Mouse (Mus musculus) inflammation-experienced regulatory T-cells (primary cell): ENCODE data around the gene Kdm4a. TPM values are rescaled to one million over a fixed set of nuclear protein-coding genes. Genes with fewer than 3 reads are reported as not detected.

Experiments
- polyA plus RNA-seq, 2 experiments: library from polyadenylated mRNA; unstranded; fragments of 100-300 nt; shearing (Covaris generic); gene quantifications; one replicate each; pipeline ENCODE4 v1.2.1; 2017

The Kdm4a gene
- polyA plus RNA-seq = 10 to 100 TPM; 26.8 to 29.9 TPM

DNA sequence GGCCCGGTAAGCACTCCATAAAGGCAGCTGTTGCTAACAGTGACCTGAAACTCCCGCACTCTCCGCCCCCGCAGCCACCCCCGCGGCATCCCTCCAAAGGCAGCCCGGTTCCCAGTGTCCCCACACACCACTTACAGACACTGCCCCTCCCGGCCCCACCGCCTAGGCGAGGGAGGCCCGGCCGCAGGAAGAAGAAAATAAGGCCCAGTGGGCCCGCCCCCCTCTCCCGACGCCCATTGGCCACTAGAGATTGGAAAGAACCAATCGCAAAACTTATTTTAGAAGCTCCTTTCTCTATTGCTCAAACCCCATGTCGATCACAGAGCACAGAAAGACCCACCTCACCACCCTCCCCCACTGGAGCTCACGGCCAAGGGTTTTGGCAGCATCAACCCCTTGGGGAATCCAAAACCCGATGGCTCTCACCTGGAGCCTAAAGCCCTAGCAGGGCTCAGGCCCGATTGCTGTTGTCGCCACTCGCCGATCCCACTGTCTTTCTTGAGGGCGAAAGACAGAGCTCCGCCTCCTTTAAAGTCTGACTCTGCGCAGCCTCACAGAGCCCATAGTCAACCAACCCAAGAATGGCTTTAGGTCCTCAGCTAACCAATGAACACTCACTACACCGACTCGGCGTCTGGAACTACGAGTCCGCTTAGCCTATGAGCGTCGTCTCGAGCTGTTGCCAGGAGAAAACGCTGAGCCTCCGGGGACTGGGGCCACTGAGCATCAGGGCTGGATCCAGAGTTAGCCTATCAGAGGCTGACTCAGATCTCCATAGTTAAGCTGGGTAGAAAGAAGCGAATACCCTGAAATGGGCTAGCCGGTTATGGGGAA is at the start of gene Kdm4a:
Gene Kdm4a, minus strand, starts transcription at position 577 of the 834 bp plus-strand sequence.

DNA sequence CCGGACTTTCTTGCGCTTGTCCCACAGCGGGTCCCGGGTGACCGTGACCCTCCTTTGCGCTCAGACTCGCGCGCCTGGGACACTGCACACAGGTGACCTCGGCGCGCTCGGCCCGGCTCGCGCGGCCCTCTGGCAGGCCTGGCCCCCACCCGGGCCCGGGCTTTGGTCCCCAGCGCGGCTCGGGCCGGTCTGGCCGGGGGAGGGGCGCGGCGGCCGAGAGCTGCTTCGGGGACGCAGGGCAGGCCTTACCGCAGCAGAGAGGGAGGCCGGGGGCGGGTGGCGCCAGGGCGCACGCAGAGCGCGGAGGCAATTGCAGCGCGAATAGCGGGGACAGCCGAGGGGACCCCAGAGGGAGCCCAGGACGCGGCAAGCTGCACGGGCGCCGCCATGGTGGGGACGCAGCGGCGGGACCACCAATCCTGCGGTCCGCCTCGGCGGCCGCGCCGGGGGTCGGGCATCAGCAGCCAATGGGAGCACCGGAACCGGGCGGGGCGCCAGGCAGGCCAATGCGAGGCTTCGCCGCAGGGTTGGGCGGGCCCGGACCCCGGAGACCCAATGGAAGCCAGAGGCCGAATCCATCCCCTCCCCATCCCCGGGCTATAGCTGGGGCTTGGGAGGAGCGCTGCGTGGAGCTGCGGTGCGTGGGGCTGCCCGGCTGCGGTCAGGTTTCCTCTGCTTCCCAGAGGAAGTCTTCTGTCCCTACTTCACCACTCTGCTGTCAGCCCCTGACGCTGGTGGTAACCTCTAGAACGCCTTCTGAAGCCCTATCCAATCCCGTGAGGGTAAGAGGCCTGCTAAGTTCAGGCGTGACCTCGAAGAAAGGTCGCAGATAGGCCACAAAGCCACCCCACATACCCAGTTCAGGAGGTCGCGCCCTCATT is 45.1 kb downstream of the Kdm4a start, which contains the start of gene St3gal3:
Gene St3gal3, minus strand, starts transcription at position 430 of the 881 bp plus-strand sequence.

Other genes starting within 250 kb of the Kdm4a start
- gene St3gal3, start 45.1 kb downstream of the Kdm4a start, polyA plus RNA-seq = 1 to 10 TPM; 3.6 to 5.5 TPM
- 1 to 10 TPM in 1 of 2 experiments, under 1 TPM in 1; 0.57 to 2.4 TPM for gene Ptprf, start 111.4 kb upstream of the Kdm4a start, polyA plus RNA-seq
- gene Szt2, start 229.2 kb upstream of the Kdm4a start, polyA plus RNA-seq = 10 to 100 TPM; 12.9 to 13.0 TPM
- 100 to 1,000 TPM in 1 of 2 experiments, 10 to 100 TPM in 1; 97.0 to 116 TPM for gene Med8, start 229.3 kb upstream of the Kdm4a start, polyA plus RNA-seq
- gene Elovl1, start 248.1 kb upstream of the Kdm4a start, polyA plus RNA-seq = 100 to 1,000 TPM; 138 to 167 TPM